Mouse (Mus musculus) lung, embryonic 16.5 days (tissue): ENCODE data around the gene Mcm9. TPM values are rescaled to one million over a fixed set of nuclear protein-coding genes. Genes with fewer than 3 reads are reported as not detected.

Experiments
- ATAC-seq: fragments of 200-750 bp; cut with Nextera tagmentation; 2 replicates; pipeline ENCODE4 v1.8.0; 2017; ENCODE audit warnings: low read depth, mild to moderate bottlenecking, moderate library complexity
- H3K27ac ChIP-seq: fragments of 300-500 bp; sonication (generic); 2 replicates; pipeline ENCODE4 v1.5.1; 2014; ENCODE audit warnings: mild to moderate bottlenecking, control low read depth, low read length
- H3K27me3 ChIP-seq: fragments of 300-500 bp; sonication (generic); 2 replicates; pipeline ENCODE4 v1.6.1; 2014; ENCODE audit warnings: low read depth, low read length, mixed read lengths; ENCODE audit not compliant: control insufficient read depth, insufficient read depth
- H3K36me3 ChIP-seq: fragments of 300-500 bp; sonication (generic); 2 replicates; pipeline ENCODE4 v1.6.1; 2014; ENCODE audit warnings: low read length; ENCODE audit not compliant: control insufficient read depth, insufficient read depth
- H3K4me1 ChIP-seq: fragments of 300-500 bp; sonication (generic); replicated peaks from 2 replicates; pipeline ENCODE4 v1.6.1; 2014; ENCODE audit warnings: low read length, mixed read lengths; ENCODE audit not compliant: control insufficient read depth, insufficient read depth
- H3K4me2 ChIP-seq: fragments of 300-500 bp; sonication (generic); 2 replicates; pipeline ENCODE4 v1.6.1; 2014; ENCODE audit warnings: low read depth, low read length, control low read depth
- H3K4me3 ChIP-seq: fragments of 300-500 bp; sonication (generic); 2 replicates; pipeline ENCODE4 v1.5.1; 2014; ENCODE audit warnings: mild to moderate bottlenecking, low read length, control low read depth
- H3K9ac ChIP-seq: fragments of 300-500 bp; sonication (generic); 2 replicates; pipeline ENCODE4 v1.6.1; 2014; ENCODE audit warnings: low read length, control low read depth
- H3K9me3 ChIP-seq: fragments of 300-500 bp; sonication (generic); 2 replicates; pipeline ENCODE4 v1.6.1; 2016; ENCODE audit warnings: low read length; ENCODE audit not compliant: control insufficient read depth
- WGBS: fragments of 180-500 bp; shearing (Covaris S2); extraction: QIAGEN DNeasy Blood & Tissue Kit; methylation state at CpG from one replicate; pipeline ENCODE4 v1.1.7; 2014; 5-methylcytosine and 5-hydroxymethylcytosine counted together
- polyA plus RNA-seq: library from polyadenylated mRNA; unstranded; fragments of >200 nt; fragmentation: Nextera tagmentation; extraction: Ambion mirVana; gene quantifications from 2 replicates; pipeline ENCODE4 v1.2.1, GENCODE M21; 2015

Mcm9 gene
- polyA plus RNA-seq, 1 experiment from 2014 or later: 9.6 TPM

- 86% methylated on average over 13 of the region's 13 CpGs for WGBS
- H3K27me3 ChIP-seq: no peaks in the 10 kb centered on the region
- H3K9me3 ChIP-seq: no peaks in the 10 kb centered on the region
- ATAC-seq: no peak
- H3K4me3 ChIP-seq: no peak overlapping the region
- H3K4me2 ChIP-seq: no peak overlapping the region
- no peaks in the 10 kb centered on the region for H3K4me1 ChIP-seq
- no peak overlapping the region for H3K27ac ChIP-seq
- H3K36me3 ChIP-seq: no peaks in the 10 kb centered on the region
- no peak overlapping the region for H3K9ac ChIP-seq
Observed at GRCm38 (mm10) chr10:53493954-53494353, 136.3 kb downstream of the Mcm9 start.

Other genes starting within 250 kb of the Mcm9 start
- 104 and 105 TPM in 2 replicates for gene Asf1a, start 33.7 kb downstream of the Mcm9 start, polyA plus RNA-seq
- gene Fam184a, start 120.7 kb upstream of the Mcm9 start, polyA plus RNA-seq: 3.2 and 4.7 TPM in 2 replicates